Mouse (Mus musculus): ENCODE data around the gene Ccdc141.

- TF ChIP-seq CTCF (conservative IDR thresholded peaks at IDR 0.05; ENCODE audit: insufficient read depth, insufficient read length, low read depth, low read length) (no peak), POLR2A (IDR thresholded peaks at IDR 0.05; ENCODE audit: low read depth, low read length) (no peak)
Measured at GRCm38 (mm10) chr2:77073930-77074329, 96.5 kb downstream of the Ccdc141 start.

Data from kidney, adult 2 months (tissue).